Mouse (Mus musculus): Measurements from ENCODE around the gene Odc1.

Gene Odc1

DNA sequence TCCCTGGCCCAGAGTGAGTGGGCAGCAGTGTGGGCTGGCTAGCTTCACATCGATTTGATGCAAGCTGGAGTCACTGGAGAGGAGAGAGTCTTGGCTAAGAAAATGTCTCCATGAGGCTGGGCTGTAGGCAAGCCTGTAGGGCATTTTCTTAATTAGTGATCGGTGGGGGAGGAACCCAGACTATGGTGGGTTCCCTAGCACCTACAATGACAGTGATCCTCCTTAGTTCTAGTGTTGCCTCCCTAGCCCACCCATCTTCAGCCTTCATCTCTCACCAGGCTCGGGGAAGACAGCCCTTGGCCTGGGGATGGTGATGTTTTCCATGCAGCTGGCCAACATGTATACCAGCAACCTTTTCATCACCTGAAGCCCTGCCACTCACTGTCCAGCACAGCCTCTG, 43.8 kb downstream of the Odc1 start:
- DNase-seq (ENCODE audit: low spot score in 2 of 2), result no peak

DNA sequence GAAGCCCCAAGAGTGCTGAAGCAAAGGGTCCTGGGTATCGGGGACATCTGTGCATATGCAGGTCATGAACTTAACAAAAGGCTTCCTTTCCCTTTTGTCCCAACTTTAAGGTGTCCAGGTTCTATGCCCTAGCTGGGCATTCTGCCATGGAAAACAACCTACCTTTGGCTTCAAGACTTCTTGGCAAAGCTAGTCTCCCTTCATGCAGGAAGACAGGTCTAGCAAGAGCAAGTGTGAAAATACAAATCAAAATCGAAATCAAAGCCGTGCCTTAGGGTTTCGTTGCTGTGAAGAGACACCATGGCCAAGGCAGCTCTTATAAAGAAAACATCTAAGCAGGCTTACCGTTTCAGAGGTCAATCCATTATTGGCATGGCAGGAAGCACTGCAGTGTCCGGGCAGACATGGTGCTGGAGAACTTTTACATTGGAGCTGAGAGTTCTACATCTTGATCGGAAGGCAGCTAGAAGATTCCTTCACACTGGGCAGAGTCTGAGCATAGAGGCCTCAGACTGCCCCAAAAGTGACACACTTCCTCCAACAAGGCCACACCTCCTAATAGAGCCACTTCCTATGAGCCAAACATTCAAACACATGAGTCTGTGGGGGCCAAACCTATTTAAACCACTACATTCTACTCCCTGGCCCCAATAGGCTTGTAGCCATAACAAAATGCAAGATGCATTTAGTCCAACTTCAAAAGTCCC, 44.5 kb downstream of the Odc1 start:
- no peak for DNase-seq (ENCODE audit: low spot score in 2 of 2)

DNA sequence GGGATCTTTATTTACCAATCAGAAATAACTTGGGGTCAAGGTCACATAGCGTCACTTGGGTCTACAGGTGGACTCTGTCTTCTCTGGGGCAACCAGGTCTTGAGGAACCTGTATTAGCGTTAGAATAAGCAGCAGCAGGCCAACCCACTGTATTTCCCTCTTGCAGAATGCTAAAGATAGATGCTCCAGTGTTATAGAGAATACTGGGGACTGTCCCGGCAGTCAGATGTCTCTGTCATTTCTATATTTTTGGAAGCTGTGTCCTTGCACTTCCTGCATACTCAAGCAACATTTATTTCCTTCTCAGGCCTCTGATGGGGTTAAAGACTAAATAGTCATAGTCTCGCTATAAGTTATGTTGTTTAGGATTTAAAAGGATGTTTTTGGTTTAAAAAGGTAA, 46.7 kb downstream of the Odc1 start:
- no peak for DNase-seq (ENCODE audit: low spot score in 2 of 2)

DNA sequence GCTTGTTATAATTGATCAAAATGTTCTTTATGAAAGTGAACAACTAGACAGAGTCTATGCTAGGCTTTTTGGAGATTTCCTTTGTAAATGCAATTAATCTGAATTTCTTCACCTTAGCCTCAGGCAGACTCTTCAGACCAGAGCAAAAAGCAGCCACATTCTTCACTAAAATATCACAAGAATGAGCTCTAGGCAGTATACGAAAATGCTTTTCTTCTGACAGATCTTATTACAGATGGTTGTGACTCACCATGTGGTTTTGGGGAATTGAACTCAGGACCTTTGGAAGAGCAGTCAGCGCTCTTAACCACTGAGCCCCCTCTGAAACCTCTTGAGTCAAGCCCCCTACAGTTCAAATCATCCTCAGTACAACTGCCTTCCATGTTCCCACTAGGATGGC, 49.4 kb downstream of the Odc1 start:
- no peak for DNase-seq (ENCODE audit: low spot score in 2 of 2)

DNA sequence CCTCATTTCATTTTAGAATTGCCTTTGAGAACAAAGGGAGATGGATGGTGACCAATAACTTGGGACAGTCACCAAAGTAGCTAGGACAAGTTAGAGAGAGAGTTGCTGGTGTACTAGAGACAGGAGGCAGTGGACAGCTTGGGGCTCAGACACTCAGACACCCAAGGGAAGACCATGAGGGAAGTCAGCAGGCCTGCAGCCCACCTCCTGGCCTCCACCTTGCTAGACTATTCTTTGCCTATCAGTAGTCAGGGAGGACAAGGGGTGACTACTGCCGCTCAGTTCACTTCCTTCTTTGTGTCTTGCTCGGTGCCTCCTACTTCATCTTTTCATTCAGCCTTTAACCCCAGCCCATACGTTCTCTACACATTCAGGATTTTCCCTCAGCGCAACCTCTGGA, 50.1 kb downstream of the Odc1 start:
- no peak for DNase-seq (ENCODE audit: low spot score in 2 of 2)

DNA sequence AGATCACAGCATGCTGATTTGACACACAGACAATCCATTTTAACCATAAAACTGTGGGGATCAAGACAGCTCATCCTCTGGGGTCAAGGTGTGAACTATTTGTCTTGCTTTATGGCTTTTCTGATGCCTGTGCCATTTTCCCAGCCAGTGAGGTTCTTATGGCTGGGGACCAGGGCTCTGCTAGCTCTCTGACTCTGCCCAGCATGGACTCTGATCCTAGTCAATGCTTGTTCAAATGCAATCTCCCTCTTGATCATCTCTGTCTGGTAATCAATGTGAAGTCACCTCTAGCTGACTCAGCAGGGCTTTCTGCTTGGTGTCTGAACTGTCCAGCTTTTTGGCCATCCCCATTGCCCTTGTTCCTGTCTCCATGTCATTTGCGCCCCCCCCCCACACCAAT, 50.6 kb downstream of the Odc1 start:
- DNase-seq (ENCODE audit: low spot score in 2 of 2), result no peak
